Mouse (Mus musculus) gastrocnemius, postnatal 36 days (tissue): ENCODE measurements around the gene Fam163b. TPM values are rescaled to one million over a fixed set of nuclear protein-coding genes. Genes with fewer than 3 reads are reported as not detected.

ENCODE experiments used
- DNase-seq, 2 experiments: peaks; one replicate each; pipeline ENCODE4 v3.0.0; 2022
- intact Hi-C: fragments of 180-260 bp; cut with DNase I; formaldehyde crosslinking; loops from one replicate; pipeline ENCODE4 v1.15.1; 2025
- total RNA-seq, 2 experiments: library from RNA; stranded (reverse); gene quantifications; 2 replicates each; pipeline ENCODE4 v1.2.3; 2021

Fam163b gene
- total RNA-seq, 2 experiments from 2014 or later: not detected

- intact Hi-C loops: no loop called here
- no peak for DNase-seq
Observed at GRCm38 (mm10) chr2:27088700-27089099, 53.6 kb downstream of the Fam163b start.

- intact Hi-C loops: no loop called here
- peak; percentile 71 to 82 for DNase-seq
Observed at GRCm38 (mm10) chr2:27088071-27088644, 54.1 kb downstream of the Fam163b start.

GRCm38 (mm10) chr2:27087581-27087980, 54.7 kb downstream of the Fam163b start:
- DNase-seq: no peak
- intact Hi-C loops: no loop called here

- intact Hi-C loops: no loop called here
- no peak for DNase-seq
Observed at GRCm38 (mm10) chr2:27086483-27087010, 55.7 kb downstream of the Fam163b start.

GRCm38 (mm10) chr2:27085801-27086200, 56.5 kb downstream of the Fam163b start:
- intact Hi-C loops: no loop called here
- no peak for DNase-seq

- intact Hi-C loops: no loop called here
- no peak for DNase-seq
Observed at GRCm38 (mm10) chr2:27084963-27085362, 57.3 kb downstream of the Fam163b start.

GRCm38 (mm10) chr2:27083761-27084475, 58.4 kb downstream of the Fam163b start:
- intact Hi-C loops: no loop called here
- DNase-seq: no peak

- no peak for DNase-seq
- intact Hi-C loops: loop anchor here (2.0 kb wide), 1 partner anchor 155 kb away; no protein-coding TSS in a partner anchor
Observed at GRCm38 (mm10) chr2:27079649-27080048, 62.6 kb downstream of the Fam163b start.

GRCm38 (mm10) chr2:27079152-27079584, 63.1 kb downstream of the Fam163b start, which contains the start of gene Adamtsl2:
Gene Adamtsl2, plus strand, starts transcription at chr2:27079379.
- intact Hi-C loops: loop anchor here (2.0 kb wide), 1 partner anchor 156 kb away; no protein-coding TSS in a partner anchor
- DNase-seq: peak; percentile 67 to 82

GRCm38 (mm10) chr2:27078312-27078711, 64.0 kb downstream of the Fam163b start:
- no peak for DNase-seq
- intact Hi-C loops: loop anchor here (2.0 kb wide), 1 partner anchor 156 kb away; no protein-coding TSS in a partner anchor

GRCm38 (mm10) chr2:27077655-27078244, 64.5 kb downstream of the Fam163b start:
- intact Hi-C loops: loop anchor here (2.0 kb wide), 1 partner anchor 157 kb away; no protein-coding TSS in a partner anchor
- DNase-seq: no peak

- peak in 1 of 2 experiments; percentile 41 for DNase-seq
Observed at GRCm38 (mm10) chr2:27075485-27075884, 66.8 kb downstream of the Fam163b start.

GRCm38 (mm10) chr2:27074804-27075203, 67.5 kb downstream of the Fam163b start:
- intact Hi-C loops: no loop called here
- DNase-seq: peak in 1 of 2 experiments; percentile 48

More at GRCm38 (mm10) chr2:27075485-27075884, 66.8 kb downstream of the Fam163b start:
- intact Hi-C loops: no loop called here

- DNase-seq: no peak
- intact Hi-C loops: no loop called here
Observed at GRCm38 (mm10) chr2:27073407-27073806, 68.9 kb downstream of the Fam163b start.

GRCm38 (mm10) chr2:27071978-27072377, 70.3 kb downstream of the Fam163b start, which contains the start of gene Mymk:
Gene Mymk, minus strand, starts transcription at chr2:27072179.
- no peak for DNase-seq
- intact Hi-C loops: no loop called here

- peak; percentile 35 to 61 for DNase-seq
- intact Hi-C loops: no loop called here
Observed at GRCm38 (mm10) chr2:27071137-27071536, 71.2 kb downstream of the Fam163b start.

- intact Hi-C loops: no loop called here
- no peak for DNase-seq
Observed at GRCm38 (mm10) chr2:27070247-27070813, 72.0 kb downstream of the Fam163b start.

- no peak for DNase-seq
- intact Hi-C loops: loop anchor here (5.0 kb wide), 1 partner anchor 113 kb away; no protein-coding TSS in a partner anchor
Observed at GRCm38 (mm10) chr2:27069646-27070045, 72.6 kb downstream of the Fam163b start.

- intact Hi-C loops: loop anchor here (5.0 kb wide), 1 partner anchor 114 kb away; no protein-coding TSS in a partner anchor
- no peak for DNase-seq
Observed at GRCm38 (mm10) chr2:27067996-27068395, 74.3 kb downstream of the Fam163b start.

GRCm38 (mm10) chr2:27067124-27067523, 75.2 kb downstream of the Fam163b start:
- DNase-seq: no peak
- intact Hi-C loops: loop anchor here (5.0 kb wide), 1 partner anchor 115 kb away; no protein-coding TSS in a partner anchor
